Comparison of ENCODE assay signal across 10 mouse cellular contexts in the genomic region with DNA sequence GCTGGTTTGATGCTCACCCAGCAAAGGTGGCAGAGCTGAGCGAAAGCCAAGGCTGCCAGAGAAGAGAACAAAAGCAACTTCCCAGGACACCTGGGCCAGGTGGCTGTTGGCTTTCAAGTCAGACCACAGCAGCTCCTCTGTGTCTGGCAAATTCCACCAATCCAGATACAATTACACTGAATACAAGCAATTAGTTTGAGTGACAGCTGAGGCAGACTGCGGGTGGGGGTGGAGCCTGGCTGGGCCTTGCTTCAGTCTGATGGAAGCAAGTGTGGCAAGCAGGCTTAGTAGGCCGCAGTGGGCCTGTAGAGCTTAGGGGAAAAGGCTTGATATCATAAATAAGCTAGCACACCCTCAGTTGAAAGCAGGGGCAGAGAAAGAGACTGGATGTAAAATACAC.
DNase-seq lines count a peak whose midpoint lies in the region; ATAC-seq and TF ChIP-seq lines count a peak whose summit lies in the region.
"Had no signal": no experiment of that assay in that cellular context is flagged by ENCODE, and none has a peak within 500 bp of the region (broad histone marks: within the 10 kb centered on the region; RNA-seq: fewer than 3 reads in every experiment).

No protein-coding gene starts in this region.

- WGBS in forebrain, postnatal 0 days: 19% methylated on average over 3 of the region's 3 CpGs
- 53% methylated on average over 3 of the region's 3 CpGs for WGBS in midbrain, embryonic 11.5 days

- peak overlapping the region; percentile 64 for H3K27ac ChIP-seq in forebrain, postnatal 0 days (ENCODE audit: low read depth, low read length)
- H3K27ac ChIP-seq in midbrain, embryonic 11.5 days (ENCODE audit: low read depth, low read length): no peak overlapping the region
- H3K27ac ChIP-seq in left cerebral cortex, adult 2 months: no peak overlapping the region; the same call in 1 of the 2 replicates

- H3K4me1 ChIP-seq in forebrain, postnatal 0 days (ENCODE audit: insufficient read depth): peaks cover 5% of the 10 kb centered on the region; the same call in 1 of the 2 replicates
- H3K4me1 ChIP-seq in midbrain, embryonic 11.5 days (ENCODE audit: control insufficient read depth, insufficient read depth, low read length): no peaks in the 10 kb centered on the region

- H3K27me3 ChIP-seq in forebrain, postnatal 0 days (ENCODE audit: insufficient read depth, low read length): no peaks in the 10 kb centered on the region
- no peaks in the 10 kb centered on the region for H3K27me3 ChIP-seq in midbrain, embryonic 11.5 days (ENCODE audit: control insufficient read depth, insufficient read depth, low read length)

- intact Hi-C loops in gastrocnemius, postnatal 36 days (cut with DNase I): no loop called here
- intact Hi-C loops in left cerebral cortex, adult 2 months (cut with DNase I): no loop called here

- H3K4me2 ChIP-seq in forebrain, postnatal 0 days (ENCODE audit: low read depth): no peak overlapping the region
- no peak overlapping the region for H3K4me2 ChIP-seq in midbrain, embryonic 11.5 days

- no peak for TF ChIP-seq POLR2A in brain, embryonic 14.5 days (IDR thresholded peaks at IDR 0.05; ENCODE audit: borderline replicate concordance, extremely low read depth, insufficient read depth, insufficient read length, poor library complexity, severe bottlenecking)

- no peak overlapping the region for H3K9ac ChIP-seq in forebrain, postnatal 0 days
- H3K9ac ChIP-seq in midbrain, embryonic 11.5 days (ENCODE audit: low read length): no peak overlapping the region

- peaks cover 63% of the 10 kb centered on the region for H3K36me3 ChIP-seq in forebrain, postnatal 0 days (ENCODE audit: insufficient read depth)
- no peaks in the 10 kb centered on the region for H3K36me3 ChIP-seq in midbrain, embryonic 11.5 days (ENCODE audit: control insufficient read depth, insufficient read depth, low read length)

- ATAC-seq in forebrain, postnatal 0 days: peak; percentile 75
- ATAC-seq in midbrain, embryonic 11.5 days (ENCODE audit: low FRiP score): peak; percentile 77

- H3K9me3 ChIP-seq in forebrain, postnatal 0 days (ENCODE audit: low read length): no peaks in the 10 kb centered on the region
- H3K9me3 ChIP-seq in midbrain, embryonic 11.5 days (ENCODE audit: control insufficient read depth, low read length): no peaks in the 10 kb centered on the region

- no peak for TF ChIP-seq CTCF in brain, embryonic 14.5 days (IDR thresholded peaks at IDR 0.05; ENCODE audit: borderline replicate concordance, extremely low read depth, insufficient read depth, insufficient read length)
- no peak for TF ChIP-seq CTCF in forebrain, postnatal 0 days (IDR thresholded peaks at IDR 0.05; ENCODE audit: low read depth)
- TF ChIP-seq CTCF in left cerebral cortex, adult 2 months (IDR thresholded peaks at IDR 0.05): no peak

- peak; percentile 26 to 47 for DNase-seq in cerebellum, postnatal 10 days
- no peak for DNase-seq in cerebellum, adult 11-12 months
- DNase-seq in brain, embryonic 14.5 days (ENCODE audit: low read depth): peak; percentile 95
- DNase-seq in forebrain, postnatal 0 days: peak; percentile 71
- no peak for DNase-seq in midbrain, embryonic 11.5 days (ENCODE audit: low spot score, missing footprints)
- no peak for DNase-seq in testis, postnatal 10 days (ENCODE audit: low spot score)
- no peak for DNase-seq in gastrocnemius, postnatal 36 days
- no peak for DNase-seq in left cerebral cortex, adult 2 months (ENCODE audit: extremely low spot score in 1 of 2, low spot score in 2 of 2)
- DNase-seq: kidney, adult 9 months; lung, adult 2 months had no signal

- no peak overlapping the region for H3K4me3 ChIP-seq in forebrain, postnatal 0 days (ENCODE audit: low read depth, low read length)
- H3K4me3 ChIP-seq in midbrain, embryonic 11.5 days (ENCODE audit: low read depth, low read length): no peak overlapping the region
- no peak overlapping the region for H3K4me3 ChIP-seq in left cerebral cortex, adult 2 months

Comparison
In these comparisons a context has a peak if more than half of its experiments do, and no peak if none do; other contexts are left out.
1. DNase-seq: peak in cerebellum, postnatal 10 days (2 of 2), brain, embryonic 14.5 days (single experiment) and forebrain, postnatal 0 days (single experiment); none in cerebellum, adult 11-12 months (single experiment), midbrain, embryonic 11.5 days (single experiment), testis, postnatal 10 days (single experiment), gastrocnemius, postnatal 36 days (0 of 2) and left cerebral cortex, adult 2 months (0 of 2).